Mouse (Mus musculus): ENCODE measurements around the gene Gzmb. TPM values are rescaled to one million over a fixed set of nuclear protein-coding genes. Genes with fewer than 3 reads are reported as not detected.
"Not testable (repeated sequence)": the region's sequence is repeated elsewhere in the genome, so short reads cannot be mapped to it uniquely, and the experiment has no call there.

Gzmb gene
- polyA plus RNA-seq (2021), result 0.06 TPM

- CTCF ChIA-PET, result no interaction called here
- in situ Hi-C loops (cut with MboI; ENCODE audit: low pct_unique_long_range_greater_than_20kb), result no loop called here
- ATAC-seq, result no peak
These were observed at the start of gene Gzmb for GRCm38 (mm10) chr14:56262153-56262552. Gene Gzmb, minus strand, starts transcription at chr14:56262260.

GRCm38 (mm10) chr14:56311801-56312200 is 49.7 kb upstream of the Gzmb start:
- CTCF ChIA-PET; ATAC-seq; H3K27me3 ChIP-seq; DNase-seq (ENCODE audit: low read depth, low spot score); POLR2A ChIA-PET; in situ Hi-C loops (cut with MboI; ENCODE audit: low pct_unique_long_range_greater_than_20kb): not testable (repeated sequence)

More at GRCm38 (mm10) chr14:56262153-56262552, at the start of gene Gzmb:
- POLR2A ChIA-PET, result no interaction called here
- TF ChIP-seq CTCF (IDR thresholded peaks at IDR 0.05), result no peak
- H3K27me3 ChIP-seq, result peaks cover 22% of the 10 kb centered on the region
- no peak for DNase-seq (ENCODE audit: low read depth, low spot score)

- DNase-seq (ENCODE audit: low read depth, low spot score) (no peak), ATAC-seq (no peak)
- ChIA-PET POLR2A (no interaction called here), CTCF (no interaction called here)
- H3K27me3 ChIP-seq, result peaks cover 7% of the 10 kb centered on the region
- TF ChIP-seq CTCF (IDR thresholded peaks at IDR 0.05), result no peak
- in situ Hi-C loops (cut with MboI; ENCODE audit: low pct_unique_long_range_greater_than_20kb), result no loop called here
These were observed 48.2 kb upstream of the Gzmb start for GRCm38 (mm10) chr14:56310238-56310637.

GRCm38 (mm10) chr14:56304149-56304548 is 42.1 kb upstream of the Gzmb start:
- ChIA-PET CTCF (interaction anchor here (0.8 to 1.3 kb wide), 2 partner anchors 9 to 11 kb away, joined by 3 read pairs; no protein-coding TSS in a partner anchor), POLR2A (no interaction called here)
- H3K27me3 ChIP-seq, result peaks cover 22% of the 10 kb centered on the region
- DNase-seq (ENCODE audit: low read depth, low spot score), result no peak
- peak; percentile 63 for TF ChIP-seq CTCF (IDR thresholded peaks at IDR 0.05)
- ATAC-seq, result no peak
- in situ Hi-C loops (cut with MboI; ENCODE audit: low pct_unique_long_range_greater_than_20kb), result loop anchor here (10.0 kb wide), 1 partner anchor 99 kb away; no protein-coding TSS in a partner anchor

GRCm38 (mm10) chr14:56303506-56304025 is 41.5 kb upstream of the Gzmb start:
- peaks cover 26% of the 10 kb centered on the region for H3K27me3 ChIP-seq
- in situ Hi-C loops (cut with MboI; ENCODE audit: low pct_unique_long_range_greater_than_20kb), result loop anchor here (10.0 kb wide), 1 partner anchor 99 kb away; no protein-coding TSS in a partner anchor
- TF ChIP-seq CTCF (IDR thresholded peaks at IDR 0.05), result no peak
- ChIA-PET POLR2A (no interaction called here), CTCF (interaction anchor here (0.8 to 1.3 kb wide), 2 partner anchors 9 to 10 kb away, joined by 3 read pairs; no protein-coding TSS in a partner anchor)
- no peak for ATAC-seq
- no peak for DNase-seq (ENCODE audit: low read depth, low spot score)

- DNase-seq (ENCODE audit: low read depth, low spot score), result no peak
- in situ Hi-C loops (cut with MboI; ENCODE audit: low pct_unique_long_range_greater_than_20kb), result loop anchor here (10.0 kb wide), 1 partner anchor 97 kb away; no protein-coding TSS in a partner anchor
- no peak for TF ChIP-seq CTCF (IDR thresholded peaks at IDR 0.05)
- peaks cover 32% of the 10 kb centered on the region for H3K27me3 ChIP-seq
- ATAC-seq, result no peak
- POLR2A ChIA-PET, result no interaction called here
- CTCF ChIA-PET, result interaction anchor here (0.8 kb wide), 1 partner anchor 13 kb away, joined by 3 read pairs; no protein-coding TSS in a partner anchor
These were observed 40.0 kb upstream of the Gzmb start for GRCm38 (mm10) chr14:56302091-56302490.

- CTCF ChIA-PET, result no interaction called here
- in situ Hi-C loops (cut with MboI; ENCODE audit: low pct_unique_long_range_greater_than_20kb), result no loop called here
- ATAC-seq (no peak), DNase-seq (ENCODE audit: low read depth, low spot score) (no peak)
- no peak for TF ChIP-seq CTCF (IDR thresholded peaks at IDR 0.05)
- H3K27me3 ChIP-seq, result peaks cover 32% of the 10 kb centered on the region
- POLR2A ChIA-PET, result no interaction called here
These were observed 34.7 kb upstream of the Gzmb start for GRCm38 (mm10) chr14:56296786-56297185.

- no peak for ATAC-seq
- DNase-seq (ENCODE audit: low read depth, low spot score), result no peak
- peaks cover 28% of the 10 kb centered on the region for H3K27me3 ChIP-seq
- in situ Hi-C loops (cut with MboI; ENCODE audit: low pct_unique_long_range_greater_than_20kb), result no loop called here
- ChIA-PET POLR2A (no interaction called here), CTCF (no interaction called here)
- no peak for TF ChIP-seq CTCF (IDR thresholded peaks at IDR 0.05)
These were observed 34.0 kb upstream of the Gzmb start for GRCm38 (mm10) chr14:56296106-56296505.

GRCm38 (mm10) chr14:56293146-56293545 is 31.1 kb upstream of the Gzmb start:
- ChIA-PET CTCF (interaction anchor here (1.2 kb wide), 1 partner anchor 11 kb away, joined by 3 read pairs; no protein-coding TSS in a partner anchor), POLR2A (no interaction called here)
- ATAC-seq (no peak), DNase-seq (ENCODE audit: low read depth, low spot score) (no peak)
- in situ Hi-C loops (cut with MboI; ENCODE audit: low pct_unique_long_range_greater_than_20kb), result no loop called here
- no peak for TF ChIP-seq CTCF (IDR thresholded peaks at IDR 0.05)
- peaks cover 28% of the 10 kb centered on the region for H3K27me3 ChIP-seq

- ChIA-PET CTCF (no interaction called here), POLR2A (interaction anchor here (0.6 to 0.8 kb wide), 2 partner anchors 16 to 129 kb away, joined by 4 read pairs; no protein-coding TSS in a partner anchor)
- no peak for DNase-seq (ENCODE audit: low read depth, low spot score)
- in situ Hi-C loops (cut with MboI; ENCODE audit: low pct_unique_long_range_greater_than_20kb), result no loop called here
- no peak for TF ChIP-seq CTCF (IDR thresholded peaks at IDR 0.05)
- H3K27me3 ChIP-seq, result peaks cover 26% of the 10 kb centered on the region
- ATAC-seq, result no peak
These were observed 26.6 kb upstream of the Gzmb start for GRCm38 (mm10) chr14:56288651-56289050.

GRCm38 (mm10) chr14:56287806-56288205 is 25.7 kb upstream of the Gzmb start:
- peaks cover 18% of the 10 kb centered on the region for H3K27me3 ChIP-seq
- in situ Hi-C loops (cut with MboI; ENCODE audit: low pct_unique_long_range_greater_than_20kb), result no loop called here
- ATAC-seq (no peak), DNase-seq (ENCODE audit: low read depth, low spot score) (no peak)
- POLR2A ChIA-PET, result interaction anchor here (0.6 kb wide), 1 partner anchor 130 kb away, joined by 4 read pairs; no protein-coding TSS in a partner anchor
- CTCF ChIA-PET, result no interaction called here
- TF ChIP-seq CTCF (IDR thresholded peaks at IDR 0.05), result no peak
